In genomic region chr8:90125426-90125825, GRCm38 (mm10) we compare ENCODE assay signal across 9 mouse cellular contexts.
DNase-seq lines count a peak whose midpoint lies in the region.
"Had no signal": no experiment of that assay in that cellular context is flagged by ENCODE, and none has a peak within 500 bp of the region (broad histone marks: within the 10 kb centered on the region; RNA-seq: fewer than 3 reads in every experiment).

No protein-coding gene starts in this region.

- DNase-seq in cerebellum, adult 9-10 months: peak; percentile 39
- DNase-seq in cerebellum, postnatal 4 days (ENCODE audit: low spot score in 2 of 2): no peak
- DNase-seq in cerebellum, postnatal 10 days: peak; percentile 52 to 58
- no peak for DNase-seq in cerebellum, adult 11 months
- DNase-seq: adrenal gland, adult 2 months; adrenal gland, postnatal 10 days; adrenal gland, postnatal 25 days; cerebellum, adult 8-10 months; embryo, embryonic 11 days had no signal

Comparison
In these comparisons a context has a peak if more than half of its experiments do, and no peak if none do; other contexts are left out.
1. DNase-seq: peak in cerebellum, adult 9-10 months (single experiment) and cerebellum, postnatal 10 days (2 of 2); none in cerebellum, postnatal 4 days (0 of 2) and cerebellum, adult 11 months (single experiment).